Mouse (Mus musculus) gonadal fat pad, adult 2 months (tissue): ENCODE results near the gene Pex11g. TPM values are rescaled to one million over a fixed set of nuclear protein-coding genes. Genes with fewer than 3 reads are reported as not detected.

Experiments
- DNase-seq: peaks from one replicate; pipeline ENCODE4 v3.0.0-alpha.2; 2012; ENCODE audit warnings: low read depth
- polyA plus RNA-seq: library from polyadenylated mRNA; depleted of rRNA; stranded (reverse); fragments of >200 nt; gene quantifications from 2 replicates; pipeline ENCODE4 v1.2.3, GENCODE M21; 2012; rRNA removed

Pex11g gene
- polyA plus RNA-seq = 27.2 and 29.8 TPM in 2 replicates

- DNase-seq = peak; percentile 81
Observed at GRCm38 (mm10) chr8:3467006-3467885, at the start of gene Pex11g. Gene Pex11g, minus strand, starts transcription at chr8:3467680.

- no peak for DNase-seq
Observed at GRCm38 (mm10) chr8:3517117-3517495, 49.6 kb upstream of the Pex11g start.

DNA sequence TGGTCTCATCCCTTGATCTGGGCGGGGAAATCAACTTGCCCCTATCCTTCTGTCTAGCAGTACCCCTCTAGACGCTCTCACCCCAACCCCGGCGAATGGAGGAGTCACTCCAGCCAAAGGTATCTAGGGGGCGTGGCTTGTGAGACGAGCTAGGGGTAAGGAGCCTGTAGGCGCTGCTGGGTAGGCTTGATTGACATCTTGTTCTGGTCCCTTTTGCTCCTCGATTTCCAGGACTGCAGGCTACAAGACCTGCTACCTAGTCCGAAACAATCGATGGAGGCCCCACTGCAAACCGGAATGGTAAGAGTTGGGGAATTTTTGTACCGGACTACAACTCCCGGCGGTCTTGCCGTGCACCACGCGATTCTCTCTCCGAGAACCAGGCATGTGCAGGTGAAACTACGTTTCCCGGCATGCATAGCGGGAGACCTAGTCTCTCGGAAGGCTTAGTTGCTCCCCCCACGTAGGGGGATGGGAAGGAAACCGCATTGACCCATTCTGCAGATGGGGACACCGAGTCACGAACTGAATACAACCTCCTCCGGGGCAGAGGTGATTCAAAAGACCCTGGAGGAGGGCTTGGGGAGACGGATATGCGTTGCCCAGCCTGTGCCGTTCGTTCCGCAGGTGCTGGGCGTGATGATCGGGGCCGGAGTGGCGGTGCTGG, 49.1 kb upstream of the Pex11g start:
- peak; percentile 79 for DNase-seq

DNA sequence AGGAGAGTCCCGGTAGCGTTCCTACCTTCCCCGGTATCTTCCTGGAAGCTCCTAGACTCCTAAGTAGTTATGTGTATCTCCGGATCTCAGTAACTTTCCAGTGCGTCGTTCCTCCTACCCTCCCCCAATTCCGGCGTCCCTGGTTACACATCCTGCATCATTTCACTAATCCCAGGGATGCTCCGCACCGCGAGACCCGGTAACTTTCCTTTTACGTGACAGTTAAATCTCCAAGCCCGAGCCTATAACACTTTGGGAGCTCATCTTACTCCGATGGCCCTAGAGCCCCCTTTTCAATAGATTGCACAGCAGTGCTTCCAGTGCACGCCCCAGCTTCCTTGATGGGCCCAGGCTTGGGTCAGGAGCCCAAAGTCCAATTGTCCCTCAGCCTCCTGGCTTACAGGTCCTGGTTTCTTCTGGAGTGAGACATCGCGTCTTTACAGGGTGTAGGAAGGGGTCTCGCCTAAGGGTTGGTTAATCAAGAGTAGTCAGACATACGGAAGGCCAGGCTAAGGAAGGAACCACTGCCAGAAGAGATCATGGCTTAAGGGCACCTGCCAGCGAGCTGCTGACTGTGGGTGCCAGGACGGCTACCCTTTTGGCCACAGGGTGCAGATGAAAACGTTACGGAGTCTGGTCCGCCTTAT, 48.4 kb upstream of the Pex11g start:
- DNase-seq = peak; percentile 14

DNA sequence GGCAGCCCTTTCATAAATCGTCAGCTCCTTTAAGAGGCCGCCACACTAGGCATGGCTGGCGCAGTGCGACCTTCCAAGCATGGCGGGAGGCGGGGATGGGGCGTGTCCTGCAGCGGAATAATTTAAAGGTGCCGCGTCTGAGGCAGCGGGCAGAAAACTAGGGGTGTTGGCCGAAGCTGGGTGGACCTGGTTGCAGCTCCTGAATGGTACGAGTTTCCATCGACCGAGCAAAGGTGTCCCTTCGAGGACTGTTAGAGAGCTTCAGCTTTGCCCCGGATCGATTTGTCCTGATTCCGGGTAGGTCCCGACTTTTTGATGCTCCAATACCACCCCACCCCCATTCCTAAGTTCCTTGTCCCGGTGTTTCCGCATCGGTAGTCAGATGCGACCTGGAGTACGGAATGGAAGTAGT, 47.8 kb upstream of the Pex11g start, which contains the start of gene Pnpla6:
Gene Pnpla6 (plus strand): TSS at position 125 of the 412 bp plus-strand sequence.
- peak; percentile 30 for DNase-seq

DNA sequence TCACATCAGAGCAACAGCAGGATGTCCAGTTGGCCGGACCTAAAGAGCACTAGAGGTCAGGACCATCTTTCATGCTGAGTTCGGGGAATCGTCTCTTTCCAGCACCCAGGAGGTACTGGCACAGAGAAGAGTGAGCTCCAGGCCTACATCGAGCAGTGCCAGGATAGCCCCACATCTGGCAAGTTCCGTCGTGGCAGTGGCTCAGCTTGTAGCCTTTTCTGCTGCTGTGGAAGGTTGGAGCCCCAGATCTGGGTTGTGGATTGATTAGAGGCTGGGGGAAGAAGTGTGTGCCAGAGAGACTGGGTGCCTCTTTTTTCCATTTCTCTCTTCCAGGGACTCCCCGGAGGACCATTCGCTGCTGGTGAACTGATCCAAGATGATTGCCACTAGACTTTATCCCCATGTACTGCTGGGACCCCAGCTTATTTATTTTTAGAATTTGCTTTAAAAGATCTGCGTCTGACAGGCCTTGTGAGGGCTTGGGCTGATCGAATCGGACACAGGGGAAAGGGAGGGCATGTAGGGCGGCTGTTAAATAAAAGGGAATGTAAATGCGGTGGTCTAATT, 47.3 kb upstream of the Pex11g start:
- DNase-seq = no peak

GRCm38 (mm10) chr8:3507979-3508754, 40.7 kb upstream of the Pex11g start:
- no peak for DNase-seq

GRCm38 (mm10) chr8:3502217-3502616, 34.7 kb upstream of the Pex11g start:
- DNase-seq = no peak

- no peak for DNase-seq
Observed at GRCm38 (mm10) chr8:3500235-3501090, 33.0 kb upstream of the Pex11g start, which contains the start of gene Mcoln1. Gene Mcoln1, plus strand, starts transcription at chr8:3500457.

DNA sequence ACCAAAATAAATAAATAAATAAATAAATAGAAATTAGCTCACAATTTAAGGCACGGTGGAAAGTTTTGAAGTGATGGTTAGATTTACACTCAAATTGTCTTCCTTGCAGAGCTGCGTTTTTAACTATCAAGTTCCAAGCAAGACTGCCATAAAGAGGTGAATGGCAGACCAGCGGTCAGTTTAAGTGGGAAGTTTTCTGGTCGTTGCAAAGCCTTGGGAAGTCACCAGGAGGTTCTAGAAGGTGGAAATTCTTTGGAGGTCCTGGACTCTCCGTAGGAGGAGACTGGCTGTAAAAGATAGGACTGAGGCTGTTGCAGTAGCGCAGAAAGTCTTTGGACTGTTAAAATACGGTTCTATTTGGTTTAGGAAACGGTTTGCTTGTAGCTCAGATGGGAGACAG, 32.3 kb upstream of the Pex11g start:
- DNase-seq = no peak

DNA sequence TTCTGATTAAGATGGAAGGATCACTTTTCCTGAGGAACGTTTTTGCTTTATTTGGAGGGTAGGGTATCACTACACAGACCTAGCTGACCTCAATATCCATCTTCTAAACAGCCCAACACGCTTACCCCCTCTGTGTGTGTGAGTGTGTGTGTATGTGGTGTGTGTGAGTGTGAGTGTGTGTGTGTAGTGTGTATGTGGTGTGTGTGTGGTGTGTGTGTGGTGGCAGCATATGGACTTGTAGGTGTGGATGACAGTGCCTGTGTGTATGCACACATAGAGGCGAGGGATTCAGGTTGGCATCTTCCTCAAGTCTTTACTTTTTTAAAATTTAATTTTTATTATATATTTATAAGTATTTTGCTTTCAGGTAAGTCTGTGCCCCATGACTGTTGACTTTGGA, 31.1 kb upstream of the Pex11g start:
- DNase-seq = no peak

DNA sequence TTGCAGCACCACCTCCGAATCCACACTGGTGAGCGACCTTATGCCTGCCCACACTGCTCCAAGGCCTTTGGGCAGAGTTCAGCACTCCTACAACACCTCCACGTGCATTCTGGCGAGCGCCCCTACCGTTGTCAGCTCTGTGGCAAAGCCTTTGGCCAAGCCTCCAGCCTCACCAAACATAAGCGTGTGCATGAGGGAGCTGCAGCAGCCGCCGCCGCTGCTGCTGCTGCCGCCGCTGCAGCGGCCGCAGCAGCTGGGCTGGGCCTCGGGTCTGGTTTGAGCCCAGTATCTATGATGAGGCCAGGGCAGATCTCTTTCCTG, 28.9 kb upstream of the Pex11g start:
- no peak for DNase-seq

DNA sequence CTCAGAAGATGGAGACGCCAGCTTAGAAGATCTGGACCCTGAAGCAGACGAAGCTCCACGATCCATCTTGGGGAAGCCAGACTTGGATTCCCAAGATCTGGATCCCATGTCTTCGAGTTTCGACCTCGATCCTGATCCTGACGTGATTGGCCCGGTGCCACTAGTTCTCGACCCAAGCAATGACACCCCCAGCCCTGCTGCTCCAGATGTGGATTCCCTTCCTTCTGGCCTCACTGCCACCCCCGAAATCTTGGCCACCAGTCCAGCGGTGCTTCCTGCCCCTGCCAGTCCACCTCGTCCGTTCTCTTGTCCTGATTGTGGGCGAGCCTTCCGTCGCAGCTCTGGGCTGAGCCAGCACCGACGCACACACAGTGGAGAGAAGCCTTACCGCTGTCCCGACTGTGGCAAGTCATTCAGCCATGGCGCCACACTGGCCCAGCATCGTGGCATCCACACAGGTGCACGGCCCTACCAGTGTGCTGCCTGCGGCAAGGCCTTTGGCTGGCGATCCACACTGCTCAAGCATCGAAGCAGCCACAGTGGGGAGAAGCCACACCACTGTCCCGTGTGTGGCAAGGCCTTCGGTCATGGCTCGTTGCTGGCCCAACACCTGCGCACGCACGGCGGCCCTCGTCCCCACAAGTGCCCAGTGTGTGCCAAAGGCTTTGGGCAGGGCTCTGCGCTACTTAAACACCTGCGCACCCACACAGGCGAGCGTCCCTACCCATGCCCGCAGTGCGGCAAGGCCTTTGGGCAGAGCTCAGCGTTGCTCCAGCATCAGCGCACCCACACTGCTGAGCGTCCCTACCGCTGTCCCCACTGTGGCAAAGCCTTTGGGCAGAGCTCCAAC, 28.3 kb upstream of the Pex11g start:
- no peak for DNase-seq

DNA sequence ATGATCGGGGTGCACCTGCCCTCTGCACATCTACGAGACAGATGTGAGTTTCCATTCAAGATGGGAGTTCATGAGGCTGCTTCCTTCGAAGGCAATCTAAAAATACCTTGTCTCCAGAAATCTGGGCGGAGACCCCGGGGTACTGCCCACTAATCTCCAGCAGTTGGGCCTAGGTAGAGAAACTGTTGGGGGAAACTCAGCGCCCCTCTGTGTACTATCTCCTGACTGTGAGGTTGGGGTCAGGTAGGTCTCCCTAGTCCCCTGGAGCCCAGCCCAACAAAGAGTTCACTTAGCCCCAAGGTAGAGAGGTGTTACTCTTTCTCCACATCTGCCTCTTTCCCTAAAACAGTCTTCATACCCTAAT, 26.3 kb upstream of the Pex11g start:
- no peak for DNase-seq

- DNase-seq = no peak
Observed at GRCm38 (mm10) chr8:3492901-3493844, 25.7 kb upstream of the Pex11g start, which contains the start of gene Zfp358. Gene Zfp358, plus strand, starts transcription at chr8:3493138.

- DNase-seq = no peak
Observed at GRCm38 (mm10) chr8:3485192-3485591, 17.7 kb upstream of the Pex11g start.

- no peak for DNase-seq
Observed at GRCm38 (mm10) chr8:3483546-3483945, 16.1 kb upstream of the Pex11g start.

GRCm38 (mm10) chr8:3482240-3482740, 14.8 kb upstream of the Pex11g start:
- DNase-seq = no peak
